Mouse (Mus musculus) left cerebral cortex, postnatal 36 days (tissue): ENCODE measurements around the gene Rgma. TPM values are rescaled to one million over a fixed set of nuclear protein-coding genes. Genes with fewer than 3 reads are reported as not detected.
A peak's percentile ranks its signal among the peaks of the same experiment; 100 is the strongest.

Experiments
- DNase-seq, 2 experiments: peaks; one replicate each; pipeline ENCODE4 v3.0.0; 2021 to 2022; ENCODE audit warnings: low spot score in 2 of 2, mixed read lengths in 1 of 2
- intact Hi-C: fragments of 180-260 bp; cut with DNase I; formaldehyde crosslinking; loops from one replicate; pipeline ENCODE4 v1.15.1; 2025
- total RNA-seq, 2 experiments: library from RNA; stranded (reverse); gene quantifications; 2 replicates each; pipeline ENCODE4 v1.2.3; 2021

Rgma gene
- total RNA-seq, 2 experiments from 2014 or later = 59.0 to 64.1 TPM

DNA sequence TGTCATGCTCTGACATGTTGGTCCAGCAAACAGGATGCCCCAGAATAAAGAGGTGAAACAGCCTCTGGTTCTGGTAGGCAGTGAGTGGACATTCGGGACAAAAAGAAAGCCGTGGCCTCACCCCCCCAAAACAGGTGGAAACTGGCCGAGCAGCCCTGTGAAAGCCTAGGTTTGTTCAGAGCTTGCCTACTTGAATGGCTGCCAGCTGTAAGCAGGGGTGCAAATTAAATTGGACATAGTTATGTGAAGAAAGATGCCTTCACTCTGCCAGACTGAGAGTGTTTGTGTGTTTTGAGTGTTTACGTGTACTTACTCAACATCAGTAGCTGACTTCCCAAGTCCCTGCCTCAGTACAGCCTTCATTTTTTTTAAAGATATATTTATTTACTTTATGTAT lies 18.7 kb downstream of the Rgma start:
- no peak for DNase-seq
- intact Hi-C loops = no loop called here

DNA sequence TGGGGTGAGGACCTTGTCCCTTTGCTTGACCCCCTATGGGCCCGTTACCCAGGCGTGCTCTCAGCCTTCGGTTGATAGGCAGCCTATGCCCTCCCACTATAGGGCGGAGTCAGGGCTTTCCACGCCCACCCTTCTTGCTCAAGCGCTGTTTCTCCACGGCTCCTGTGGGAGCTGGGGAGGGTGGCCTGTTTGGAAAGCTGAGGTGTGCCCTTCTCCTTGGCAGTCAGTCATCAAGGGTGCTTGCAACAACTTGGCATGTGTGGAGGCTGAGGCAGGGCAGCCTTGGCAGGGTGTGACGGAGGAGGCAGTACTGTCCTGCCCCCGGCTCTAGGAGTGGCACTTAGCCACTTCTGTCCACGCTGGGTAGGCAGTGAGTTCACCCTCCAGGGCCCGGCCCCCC lies 23.0 kb downstream of the Rgma start:
- intact Hi-C loops = no loop called here
- DNase-seq = peak; percentile 47 to 56

- no peak for DNase-seq
- intact Hi-C loops = loop anchor here (1.0 kb wide), 1 partner anchor 23 kb away; no protein-coding TSS in a partner anchor
These were observed 23.6 kb downstream of the Rgma start for GRCm38 (mm10) chr7:73398806-73399442.

DNA sequence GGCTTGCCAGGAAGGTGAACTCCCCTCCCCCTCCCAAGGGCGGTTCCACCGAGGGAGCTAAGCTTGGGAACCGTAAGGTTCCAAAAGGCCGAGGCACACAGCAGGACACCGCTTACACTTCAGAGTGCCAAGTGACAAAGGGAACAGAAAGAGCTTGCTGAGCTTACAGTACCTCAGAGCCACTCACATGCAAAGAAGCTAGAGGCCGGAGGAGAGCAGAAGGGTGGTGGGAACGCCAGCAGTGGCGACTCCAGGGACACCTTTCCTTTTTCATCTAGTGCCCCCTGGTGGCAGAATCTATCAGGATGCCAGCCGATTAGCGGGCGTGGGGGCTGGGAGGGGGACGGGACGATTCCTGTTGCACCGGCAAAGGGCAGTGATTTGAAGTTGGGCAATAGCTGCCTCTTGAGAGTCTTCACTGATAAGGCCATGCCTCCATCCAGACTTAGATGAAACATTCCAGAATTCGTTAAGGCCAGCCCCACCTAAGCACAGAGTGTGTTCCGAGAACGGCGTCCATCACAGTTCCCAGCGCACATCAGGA lies 24.3 kb downstream of the Rgma start:
- peak; percentile 60 to 74 for DNase-seq
- intact Hi-C loops = loop anchor here (1.0 to 5.0 kb wide), 2 partner anchors 23 to 997 kb away; no protein-coding TSS in a partner anchor

DNA sequence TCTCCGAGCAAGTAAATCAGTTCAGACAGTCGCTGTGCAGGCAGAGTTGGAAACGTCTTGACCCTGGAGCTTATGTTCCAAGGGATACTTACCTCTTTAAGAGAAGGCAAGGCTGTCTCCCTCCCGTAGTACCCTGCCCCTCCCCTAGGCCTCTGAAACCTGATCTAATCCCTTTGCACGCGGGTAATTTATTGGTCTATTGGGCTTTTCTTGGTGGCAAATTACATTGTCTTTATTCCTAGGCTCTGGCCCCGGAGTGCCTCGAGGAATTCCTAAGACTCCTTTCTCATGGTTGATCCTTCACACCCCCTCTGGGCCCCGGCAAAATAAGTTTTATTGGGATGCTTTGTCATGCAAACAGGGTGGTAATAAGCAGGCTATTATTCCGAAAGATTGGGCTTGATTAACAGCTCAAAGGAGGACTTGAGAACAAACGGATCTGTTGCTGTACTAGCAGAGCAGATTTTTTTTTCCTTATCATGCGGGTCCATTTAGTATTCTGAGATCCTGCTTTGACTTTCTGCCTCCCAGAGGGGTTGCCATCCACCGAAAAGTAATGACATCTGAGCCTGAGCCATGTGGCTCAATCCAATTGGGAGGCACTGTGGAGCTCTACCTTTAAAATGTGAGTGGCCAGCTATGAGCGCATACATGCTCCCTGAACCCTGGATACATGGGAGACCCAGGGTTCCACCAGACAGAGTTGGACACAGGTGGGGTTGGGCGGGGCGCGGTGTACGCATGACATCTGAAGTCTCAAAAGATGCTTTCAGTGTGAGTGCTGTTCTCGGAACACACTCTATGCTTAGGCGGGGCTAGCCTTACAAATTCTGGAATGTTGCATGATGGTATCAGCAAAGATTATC lies 25.0 kb downstream of the Rgma start:
- intact Hi-C loops = loop anchor here (5.0 kb wide), 1 partner anchor 998 kb away; no protein-coding TSS in a partner anchor
- no peak for DNase-seq

- intact Hi-C loops = loop anchor here (5.0 kb wide), 1 partner anchor 1000 kb away; no protein-coding TSS in a partner anchor
- no peak for DNase-seq
These were observed 26.8 kb downstream of the Rgma start for GRCm38 (mm10) chr7:73402106-73402505.

DNA sequence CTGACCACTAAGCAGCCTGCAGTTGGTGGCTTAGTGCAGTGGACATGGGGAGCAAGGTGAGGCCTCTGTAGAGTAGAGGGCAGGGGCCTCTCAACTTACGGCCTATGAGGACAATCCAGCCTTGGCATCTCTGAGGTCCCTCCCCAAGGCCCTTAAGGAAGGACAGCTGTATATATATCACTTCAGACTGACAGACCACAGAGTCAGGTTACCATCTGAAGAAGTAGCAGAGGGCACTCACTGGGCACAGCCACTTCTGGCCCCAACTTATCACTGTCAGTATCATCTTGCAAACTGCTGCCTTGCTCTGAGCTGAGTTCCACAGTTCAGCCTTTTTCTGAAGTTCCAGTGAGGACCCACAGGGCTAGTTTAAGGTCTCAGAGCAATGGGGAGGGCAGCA lies 27.4 kb downstream of the Rgma start:
- no peak for DNase-seq

GRCm38 (mm10) chr7:73403538-73403937 lies 28.2 kb downstream of the Rgma start:
- no peak for DNase-seq
- intact Hi-C loops = loop anchor here (5.0 kb wide), 1 partner anchor 1001 kb away; no protein-coding TSS in a partner anchor

More for the DNA sequence above, 27.4 kb downstream of the Rgma start:
- intact Hi-C loops = loop anchor here (5.0 kb wide), 1 partner anchor 1000 kb away; no protein-coding TSS in a partner anchor

DNA sequence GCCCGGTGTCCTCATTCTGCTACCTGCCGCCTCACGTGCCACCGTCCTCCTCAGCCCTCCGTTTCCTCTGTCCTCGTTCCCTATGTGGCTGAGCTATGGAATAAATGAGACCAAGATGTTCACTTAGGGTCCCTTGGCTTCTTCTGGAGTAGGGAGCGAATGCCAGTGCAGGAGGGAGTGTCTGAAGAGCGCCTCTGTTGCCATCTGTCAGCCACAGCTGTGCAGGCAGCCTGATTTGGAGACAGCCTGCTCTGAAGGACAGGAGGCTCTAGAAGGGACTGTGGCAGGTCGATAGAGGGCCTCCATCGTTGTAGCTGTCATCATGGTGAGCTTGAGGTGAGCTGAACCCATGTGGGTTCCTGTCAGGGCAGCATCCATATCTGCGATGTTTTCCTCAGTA lies 30.2 kb downstream of the Rgma start:
- DNase-seq = no peak
- intact Hi-C loops = no loop called here

- intact Hi-C loops = no loop called here
- DNase-seq = no peak
These were observed 36.2 kb downstream of the Rgma start for GRCm38 (mm10) chr7:73411523-73411922.

- intact Hi-C loops = no loop called here
These were observed 36.7 kb downstream of the Rgma start for GRCm38 (mm10) chr7:73411986-73412385.

DNA sequence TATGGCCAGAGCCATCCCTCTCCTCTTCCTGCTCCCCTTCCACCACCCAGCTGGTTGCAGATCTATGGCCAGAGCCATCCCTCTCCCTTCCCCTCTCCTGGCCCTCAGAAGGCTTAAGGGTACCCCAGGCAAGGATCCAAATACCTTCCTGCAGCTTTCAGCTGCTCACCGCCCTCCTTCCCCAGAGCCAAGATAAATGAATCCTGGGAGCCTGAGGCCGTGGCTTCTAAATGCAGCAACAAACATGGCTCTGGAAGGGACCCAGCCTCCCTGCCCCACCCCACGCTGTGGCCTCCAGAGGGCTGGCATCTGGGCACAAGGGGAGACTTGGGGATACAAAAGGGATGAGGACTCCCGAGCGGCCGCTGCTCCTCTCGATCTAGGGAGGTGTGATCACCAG lies 37.1 kb downstream of the Rgma start:
- intact Hi-C loops = no loop called here

More at GRCm38 (mm10) chr7:73411986-73412385, 36.7 kb downstream of the Rgma start:
- DNase-seq = no peak

GRCm38 (mm10) chr7:73414192-73414591 lies 38.9 kb downstream of the Rgma start:
- DNase-seq = no peak
- intact Hi-C loops = no loop called here

More for the DNA sequence above, 37.1 kb downstream of the Rgma start:
- DNase-seq = no peak

DNA sequence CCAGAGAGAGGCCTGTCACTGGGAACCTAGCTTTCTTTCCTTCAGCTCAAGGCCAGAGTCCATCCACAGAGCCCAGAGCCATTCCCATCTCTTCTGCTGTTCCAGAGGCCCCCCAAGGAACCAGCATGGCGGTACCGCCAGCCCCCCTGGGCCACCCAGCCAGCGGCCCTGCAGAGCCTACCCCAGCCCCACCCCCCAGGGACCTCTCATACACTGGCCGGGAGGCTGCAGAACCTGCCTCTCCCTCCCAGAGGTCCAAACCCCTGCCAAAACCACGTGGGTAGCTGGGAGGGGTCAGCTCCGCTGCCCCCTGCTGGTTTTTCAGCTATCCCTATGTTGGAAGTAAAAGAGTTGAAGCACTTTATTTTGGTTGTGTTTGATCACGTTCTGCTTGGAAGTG lies 44.1 kb downstream of the Rgma start:
- no peak for DNase-seq
- intact Hi-C loops = no loop called here

DNA sequence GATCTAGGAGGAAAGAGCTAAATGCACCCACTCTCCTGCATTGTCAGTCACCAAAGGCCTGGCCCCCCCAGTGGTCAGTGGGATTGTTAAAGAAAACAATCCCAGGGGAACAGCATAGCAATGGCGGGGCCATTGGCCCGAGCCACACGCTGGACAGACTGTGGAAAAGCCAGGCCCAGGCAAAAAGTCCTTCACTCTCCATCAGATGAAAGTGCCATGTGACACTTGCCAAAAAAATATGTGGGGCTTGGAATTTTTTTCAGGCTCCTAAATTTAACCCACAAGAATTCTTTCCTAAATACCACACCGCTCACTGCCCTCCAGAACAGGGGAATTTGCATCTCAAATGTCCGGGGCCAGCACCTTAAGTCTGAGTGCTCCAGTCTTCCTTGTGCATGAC lies 45.5 kb downstream of the Rgma start:
- no peak for DNase-seq
- intact Hi-C loops = loop anchor here (5.0 kb wide), 1 partner anchor 44 kb away; the partner anchor contains the start of gene Rgma

DNA sequence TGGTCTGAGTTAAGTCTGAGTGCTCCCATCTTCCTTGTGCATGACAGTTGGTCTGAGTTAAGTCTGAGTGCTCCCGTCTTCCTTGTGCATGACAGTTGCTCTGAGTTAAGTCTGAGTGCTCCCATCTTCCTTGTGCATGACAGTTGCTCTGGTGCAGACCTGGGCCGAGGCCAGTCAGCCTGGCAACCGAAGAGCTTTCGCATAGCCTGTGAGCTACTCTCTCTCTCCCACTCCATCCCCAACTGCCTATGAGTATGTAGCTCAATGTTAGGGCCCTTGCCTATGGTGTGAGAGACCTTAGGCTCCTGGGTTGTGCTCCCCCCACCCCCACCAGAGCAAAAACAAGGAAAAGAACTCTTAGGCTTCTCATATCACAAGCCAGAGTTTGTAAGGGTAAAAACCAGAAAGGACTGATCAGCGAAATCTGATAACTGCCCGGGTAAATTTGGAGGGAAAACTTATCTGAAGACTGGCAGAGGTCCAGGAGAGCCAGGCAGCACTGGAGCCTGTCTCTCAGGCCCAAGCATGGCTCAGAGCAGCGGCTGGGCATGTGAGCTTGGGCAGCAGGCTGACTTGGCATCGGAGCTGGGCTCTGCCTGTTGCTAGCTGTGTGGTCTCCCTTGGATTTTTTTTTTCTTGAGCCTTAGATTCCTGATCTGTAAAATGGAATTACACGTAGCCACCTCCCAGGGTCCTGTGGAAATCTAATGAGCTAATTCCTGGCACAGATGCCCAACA lies 46.1 kb downstream of the Rgma start:
- intact Hi-C loops = loop anchor here (1.0 to 5.0 kb wide), 2 partner anchors 44 to 1021 kb away; partner anchors contain the start of gene Rgma
- no peak for DNase-seq

DNA sequence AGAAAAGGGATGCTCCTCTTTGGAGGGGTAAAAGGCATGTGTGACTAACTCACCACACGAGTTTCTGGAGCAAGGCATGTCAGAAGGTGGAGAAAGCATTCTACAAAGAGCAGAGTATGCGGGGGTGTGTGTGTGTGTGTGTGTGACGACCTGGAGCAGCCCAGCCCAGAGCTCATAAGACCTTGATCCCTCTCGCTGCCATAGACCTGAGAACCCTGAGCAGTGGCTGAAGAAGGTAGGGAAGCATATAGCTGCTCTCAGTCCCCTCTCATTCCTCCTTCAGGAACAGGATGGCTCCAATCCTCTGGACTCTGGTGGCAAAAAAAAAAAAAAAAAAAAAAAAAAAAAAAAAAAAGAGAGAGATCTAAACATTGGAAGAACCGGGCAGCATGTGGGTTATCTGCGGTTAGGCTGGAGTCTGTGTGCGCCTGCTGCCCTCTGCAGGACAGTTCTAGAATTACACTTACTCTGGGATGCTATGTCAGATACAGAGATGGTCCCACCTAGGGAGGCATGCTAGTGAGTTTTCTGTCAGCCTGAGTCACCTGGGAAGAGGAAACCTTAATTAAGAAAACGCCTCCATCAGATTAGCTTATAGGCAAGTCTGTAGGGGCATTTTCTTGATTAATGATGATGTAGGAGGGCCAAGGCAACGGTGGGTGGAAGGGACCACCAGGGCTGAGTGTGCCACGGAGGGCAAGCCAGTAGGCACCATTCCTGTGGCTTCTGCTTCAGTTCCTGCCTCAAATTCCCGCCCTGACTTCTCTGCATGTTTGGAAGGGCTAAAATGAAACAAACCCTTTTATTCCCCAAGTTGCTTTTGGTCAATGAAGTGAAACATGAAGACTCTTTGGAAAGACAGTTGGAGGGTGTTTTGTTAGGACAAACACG lies 47.2 kb downstream of the Rgma start:
- peak; percentile 81 to 87 for DNase-seq
- intact Hi-C loops = loop anchor here (1.0 to 5.0 kb wide), 2 partner anchors 45 to 1022 kb away; partner anchors contain the start of gene Rgma

DNA sequence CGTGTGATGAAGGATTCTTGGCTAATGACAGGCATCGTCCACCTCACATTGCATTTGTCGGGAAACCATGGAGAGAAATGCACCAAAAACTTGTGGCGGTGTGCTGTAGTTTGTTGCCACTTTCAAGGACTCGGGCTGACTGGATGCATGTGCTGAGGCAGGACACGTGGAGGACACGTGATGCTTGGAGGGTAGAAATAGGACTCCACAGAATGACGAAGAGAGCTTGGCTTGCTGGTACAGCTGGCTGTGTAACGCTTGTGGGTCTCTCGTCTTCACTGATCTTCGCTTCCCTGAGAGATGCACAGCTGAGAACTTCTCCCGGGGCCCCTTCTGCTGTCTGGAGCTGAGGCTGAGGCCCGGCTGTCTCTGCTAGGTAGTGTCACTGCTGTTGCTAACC lies 47.9 kb downstream of the Rgma start:
- intact Hi-C loops = loop anchor here (5.0 kb wide), 1 partner anchor 46 kb away; the partner anchor contains the start of gene Rgma
- peak; percentile 64 to 80 for DNase-seq
